Mouse (Mus musculus) heart, postnatal 4 days (tissue): ENCODE data around the gene Dvl1. TPM values are rescaled to one million over a fixed set of nuclear protein-coding genes. Genes with fewer than 3 reads are reported as not detected.
A peak's percentile ranks its signal among the peaks of the same experiment; 100 is the strongest.

ENCODE experiments used
- DNase-seq: peaks from one replicate; pipeline ENCODE4 v3.0.0; 2021
- total RNA-seq, 2 experiments: library from RNA; stranded (reverse); gene quantifications; 2 replicates each; pipeline ENCODE4 v1.2.3; 2021

Dvl1 gene
- total RNA-seq, 2 experiments from 2014 or later = 32.8 to 33.2 TPM

DNA sequence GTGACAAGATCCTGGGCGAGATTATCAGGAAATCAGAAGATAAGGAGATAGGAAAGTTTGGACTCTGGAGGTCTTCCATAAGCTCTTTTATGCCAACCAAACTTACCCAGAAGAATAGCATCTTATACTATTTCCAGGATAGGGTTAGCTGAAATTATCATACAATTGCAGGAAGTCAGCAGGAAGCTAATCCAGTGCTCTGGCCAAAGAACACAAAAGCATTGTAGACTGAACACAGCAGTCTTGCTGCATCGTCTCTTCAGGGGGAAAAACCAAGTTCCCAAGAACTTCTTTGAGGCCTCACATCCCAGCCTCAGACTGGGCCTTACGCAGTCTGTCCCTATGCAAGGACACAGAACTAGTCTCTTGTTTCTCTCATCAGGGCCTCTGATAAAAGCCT is 36.4 kb downstream of the Dvl1 start:
- DNase-seq = no peak

DNA sequence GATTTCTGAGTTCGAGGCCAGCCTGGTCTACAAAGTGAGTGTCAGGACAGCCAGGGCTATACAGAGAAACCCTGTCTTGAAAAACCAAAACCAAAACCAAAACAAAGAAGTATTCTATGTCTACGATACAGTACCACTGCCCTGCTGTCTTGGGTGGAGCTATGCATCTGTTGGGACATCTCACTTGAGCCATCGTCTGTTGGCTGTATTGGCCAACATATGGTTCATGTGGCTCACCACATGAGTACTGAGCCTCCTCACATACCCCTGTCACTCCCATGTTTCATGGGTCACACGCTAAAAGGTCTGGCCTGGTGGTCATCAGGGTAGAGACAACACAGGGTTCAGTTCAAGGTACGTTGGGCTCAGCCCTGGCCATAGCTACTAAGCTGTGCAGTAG is 39.1 kb downstream of the Dvl1 start:
- no peak for DNase-seq

DNA sequence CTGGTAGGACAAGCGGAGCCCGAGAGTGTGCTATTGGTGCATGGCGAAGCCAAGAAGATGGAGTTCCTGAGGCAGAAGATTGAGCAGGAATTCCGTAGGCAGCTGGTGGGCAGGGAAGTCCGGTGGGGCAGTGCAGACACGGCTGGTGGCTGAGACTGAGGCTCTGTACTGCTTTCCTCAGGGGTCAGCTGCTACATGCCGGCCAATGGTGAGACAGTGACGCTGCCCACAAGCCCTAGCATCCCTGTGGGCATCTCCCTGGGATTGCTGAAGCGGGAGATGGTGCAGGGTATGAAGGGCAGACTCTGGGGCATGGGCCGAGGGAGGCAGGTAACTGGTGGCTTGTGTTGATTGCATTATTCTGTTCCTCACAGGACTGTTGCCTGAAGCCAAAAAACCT is 40.5 kb downstream of the Dvl1 start:
- no peak for DNase-seq

DNA sequence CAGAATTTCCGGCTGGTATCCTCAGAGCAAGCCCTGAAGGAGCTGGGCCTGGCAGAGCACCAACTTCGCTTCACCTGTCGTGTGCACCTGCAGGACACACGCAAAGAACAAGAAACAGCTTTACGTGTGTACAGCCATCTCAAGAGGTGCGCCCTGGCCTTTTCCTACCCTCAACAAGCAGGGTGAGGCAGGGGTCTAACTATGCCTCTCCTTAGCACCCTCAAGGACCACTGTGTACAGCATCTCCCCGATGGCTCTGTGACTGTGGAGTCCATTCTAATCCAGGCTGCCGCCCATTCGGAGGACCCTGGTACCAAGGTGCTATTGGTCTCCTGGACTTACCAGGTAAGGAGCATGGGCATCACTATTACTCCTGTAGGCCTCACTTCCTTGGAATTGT is 41.0 kb downstream of the Dvl1 start:
- no peak for DNase-seq

DNA sequence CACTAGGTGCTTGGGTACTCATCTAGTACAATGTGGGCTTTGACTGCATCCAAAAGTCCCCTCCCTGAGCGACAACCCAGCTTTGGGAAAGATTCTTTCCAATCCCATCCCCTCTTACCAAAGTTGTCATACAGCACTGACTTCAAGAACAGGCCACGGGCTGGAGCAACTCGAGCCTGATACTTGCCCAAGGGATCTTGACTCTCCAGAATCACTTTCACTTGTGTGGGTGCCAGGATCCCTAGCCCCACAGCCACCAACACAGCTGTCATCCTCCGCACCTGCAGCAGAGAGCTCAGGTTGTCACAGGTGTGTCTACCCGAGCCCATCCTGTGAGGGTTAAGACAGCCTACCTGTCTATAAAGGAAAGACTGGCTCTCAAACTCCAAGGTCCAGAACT is 42.1 kb downstream of the Dvl1 start:
- no peak for DNase-seq

DNA sequence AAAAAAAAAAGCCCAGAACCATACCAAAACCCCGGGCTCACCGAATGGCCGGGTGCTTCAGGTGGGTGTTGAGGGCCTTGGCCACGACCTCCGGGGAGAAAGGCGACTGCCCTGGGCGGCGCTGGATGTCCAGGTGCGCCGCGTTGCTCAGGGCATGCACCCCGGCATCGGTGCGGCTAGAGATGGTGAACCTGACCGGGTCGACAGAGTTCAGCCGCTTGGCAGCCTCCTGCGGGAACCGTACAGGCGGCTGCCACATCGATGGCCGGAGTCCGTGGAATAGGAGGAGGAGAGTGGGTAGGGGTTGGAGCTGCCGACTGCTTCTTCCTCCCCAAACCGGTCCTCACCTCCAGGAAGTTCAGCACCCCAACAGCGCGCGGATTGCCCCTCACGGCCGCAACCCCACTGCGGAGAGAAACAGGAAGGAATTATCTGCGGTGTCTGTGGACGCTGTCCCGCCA is 43.8 kb downstream of the Dvl1 start:
- no peak for DNase-seq

DNA sequence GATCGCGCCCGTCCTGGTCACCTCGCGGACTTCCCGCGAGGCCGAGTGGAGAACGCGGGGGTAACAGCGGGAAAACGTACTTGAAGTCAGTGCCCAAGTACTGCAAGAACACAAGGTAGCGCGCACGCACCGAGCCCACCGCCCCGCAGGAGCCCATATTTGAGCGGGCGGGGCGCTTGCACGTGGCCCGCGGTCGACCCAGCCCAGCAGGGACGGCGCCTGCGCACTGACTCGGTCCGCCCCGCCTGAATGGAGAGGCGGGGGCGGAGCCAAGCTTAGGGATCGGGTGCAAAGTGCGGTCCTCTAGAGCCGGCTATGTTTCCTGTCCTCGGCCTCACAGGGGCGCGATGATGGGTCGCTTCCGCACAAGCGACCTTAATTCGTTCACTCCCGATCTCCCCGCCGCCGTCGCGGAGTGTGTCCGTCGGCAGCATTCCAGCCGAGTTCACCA is 44.4 kb downstream of the Dvl1 start, which contains the start of the genes Pusl1 and Acap3:
Gene Pusl1 (minus strand): TSS at position 231 of the 451 bp plus-strand sequence.
Gene Acap3 (plus strand): TSS at position 272 of the 451 bp plus-strand sequence.
- DNase-seq = peak; percentile 98

DNA sequence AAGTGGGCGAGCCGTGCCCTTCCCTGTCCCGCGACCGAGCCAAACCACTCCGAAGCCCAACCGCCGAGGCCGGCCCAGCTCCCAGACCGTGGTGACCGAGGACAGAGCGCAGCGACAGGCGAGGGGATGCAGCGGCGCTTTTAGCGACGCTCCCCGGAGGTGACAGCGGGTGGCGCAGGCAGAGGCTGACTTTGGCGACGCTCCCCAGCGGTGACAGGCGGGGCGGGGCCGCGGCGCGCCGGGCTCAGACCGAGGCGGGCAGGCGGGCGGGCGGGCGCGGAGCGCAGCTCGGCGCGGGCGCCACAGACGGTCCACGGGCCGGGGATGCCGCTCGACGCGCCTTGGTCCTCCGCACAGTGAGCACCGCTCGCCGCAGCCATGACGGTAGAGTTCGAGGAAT is 44.8 kb downstream of the Dvl1 start:
- DNase-seq = peak; percentile 90

DNA sequence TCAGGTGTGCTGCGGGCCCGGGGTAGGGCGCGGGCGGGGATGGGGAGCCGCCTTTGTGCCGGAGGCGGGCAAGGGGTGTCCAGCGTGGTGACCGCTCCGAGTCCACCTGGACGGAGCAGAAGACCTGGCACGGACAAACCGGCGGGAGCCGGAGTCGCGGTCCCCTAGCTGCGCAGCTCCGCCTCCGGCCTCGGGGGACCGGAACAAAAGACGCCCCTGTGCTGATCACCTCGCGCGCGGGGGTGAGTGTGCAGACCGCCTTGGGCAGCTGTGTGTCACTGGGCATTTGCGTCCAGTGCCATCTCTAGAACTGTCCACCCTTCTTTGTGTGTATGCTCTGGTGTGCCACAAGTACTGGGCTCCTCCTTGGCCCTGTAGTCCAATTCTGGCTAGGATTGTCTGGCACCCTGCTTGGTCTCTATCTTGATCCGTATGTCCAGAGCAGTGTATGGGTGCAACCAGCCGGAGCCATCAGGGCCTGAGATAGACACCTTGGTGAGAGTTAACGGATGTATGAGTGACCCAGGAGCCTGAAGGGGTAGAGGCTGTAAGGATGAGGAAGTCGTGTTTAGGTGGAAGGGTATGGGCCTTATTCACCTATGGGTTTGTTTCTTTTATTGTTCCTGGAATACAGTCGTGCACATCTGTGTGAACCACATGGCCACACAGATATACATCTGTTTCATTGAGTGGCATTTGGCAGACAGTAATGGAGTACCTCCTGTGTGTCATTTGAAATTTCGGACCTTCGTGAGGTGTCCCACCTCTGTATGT is 45.4 kb downstream of the Dvl1 start:
- peak; percentile 49 for DNase-seq

DNA sequence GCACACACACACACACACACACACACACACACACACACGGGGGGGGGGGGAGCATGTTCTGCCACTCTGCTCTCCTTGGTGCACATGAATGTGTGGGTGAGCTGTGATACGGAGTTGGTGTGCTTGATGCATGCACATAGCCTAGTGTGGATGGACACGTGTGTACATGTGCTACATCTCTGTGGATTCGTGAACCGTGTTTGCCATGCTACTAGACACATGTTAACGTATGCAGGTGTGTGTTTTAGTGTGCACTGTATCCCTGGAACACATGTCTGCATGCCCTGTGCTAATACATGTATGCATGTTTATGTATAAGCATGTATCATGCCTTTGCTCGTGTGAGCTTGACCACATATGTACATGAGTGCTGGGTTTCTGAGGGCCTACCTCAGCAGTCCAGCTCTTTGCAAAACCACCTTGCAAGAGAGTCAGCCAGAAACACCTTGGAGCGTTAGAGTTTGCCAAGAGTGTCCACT is 46.0 kb downstream of the Dvl1 start:
- DNase-seq = peak; percentile 3

DNA sequence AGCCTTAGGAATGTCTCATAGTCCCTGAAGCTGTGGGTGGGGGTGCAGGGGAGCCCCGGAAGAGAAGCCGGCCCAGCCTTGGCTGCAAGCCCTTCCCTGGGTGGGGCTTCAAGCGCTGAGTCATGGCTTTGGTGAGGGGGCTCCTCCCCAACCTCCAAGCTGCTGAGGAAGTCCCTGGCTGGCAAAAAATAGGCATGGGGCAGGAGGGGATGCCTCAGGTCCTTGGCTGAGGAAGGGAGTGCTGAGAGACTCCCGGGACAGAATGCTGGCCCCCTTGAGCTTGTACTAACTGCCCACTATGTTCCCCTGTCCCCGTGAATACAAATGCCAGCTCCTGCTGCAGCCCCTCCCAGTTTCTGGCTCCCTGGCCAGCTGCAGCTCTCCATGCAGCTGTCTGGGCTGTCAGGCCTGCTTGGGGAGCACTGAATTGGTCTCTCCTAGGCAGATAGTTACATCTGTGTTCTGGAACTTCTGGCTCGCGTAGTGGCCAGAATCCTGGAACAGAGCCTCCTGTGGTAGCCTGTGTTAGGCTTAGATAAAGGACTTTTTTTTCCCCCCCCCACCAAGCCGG is 47.2 kb downstream of the Dvl1 start:
- peak; percentile 74 for DNase-seq

DNA sequence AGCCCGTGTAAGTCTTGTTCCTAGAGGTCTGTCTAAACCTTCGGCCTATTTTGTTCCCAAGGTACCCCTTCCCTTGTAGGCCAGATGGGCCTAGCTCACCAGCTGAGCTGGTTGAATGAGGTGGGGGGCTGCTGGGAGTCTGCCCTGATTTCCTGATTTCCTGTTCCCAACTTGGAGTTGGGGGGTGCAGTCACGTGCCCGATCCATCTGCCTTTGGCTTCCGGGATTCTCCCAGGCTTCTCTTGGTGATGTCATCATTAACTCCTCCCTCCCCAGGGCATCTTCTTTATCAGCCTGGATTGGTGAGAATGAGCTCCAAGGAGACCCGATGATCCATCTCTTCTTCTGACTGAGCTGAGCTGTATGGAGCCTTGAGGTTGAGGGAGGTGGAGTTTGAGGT is 48.0 kb downstream of the Dvl1 start:
- peak; percentile 67 for DNase-seq

DNA sequence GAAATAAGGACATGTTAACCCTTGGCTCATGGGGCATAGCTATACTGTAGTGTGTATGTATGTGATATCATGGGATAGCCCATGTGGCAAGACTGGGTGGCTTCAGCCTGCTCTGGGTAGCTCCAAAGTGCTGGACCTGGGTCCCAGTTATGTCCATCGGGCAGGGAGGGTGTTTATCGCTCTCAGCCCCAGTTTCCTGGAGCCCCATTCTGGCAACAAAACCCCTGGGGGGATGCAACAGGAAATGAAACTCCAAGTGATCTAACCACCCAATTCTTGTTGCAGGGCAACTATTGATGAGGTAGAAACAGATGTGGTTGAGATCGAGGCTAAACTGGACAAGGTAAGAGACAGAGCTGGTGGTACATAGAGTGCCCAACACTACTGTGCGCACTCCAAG is 48.6 kb downstream of the Dvl1 start:
- DNase-seq = peak; percentile 5

DNA sequence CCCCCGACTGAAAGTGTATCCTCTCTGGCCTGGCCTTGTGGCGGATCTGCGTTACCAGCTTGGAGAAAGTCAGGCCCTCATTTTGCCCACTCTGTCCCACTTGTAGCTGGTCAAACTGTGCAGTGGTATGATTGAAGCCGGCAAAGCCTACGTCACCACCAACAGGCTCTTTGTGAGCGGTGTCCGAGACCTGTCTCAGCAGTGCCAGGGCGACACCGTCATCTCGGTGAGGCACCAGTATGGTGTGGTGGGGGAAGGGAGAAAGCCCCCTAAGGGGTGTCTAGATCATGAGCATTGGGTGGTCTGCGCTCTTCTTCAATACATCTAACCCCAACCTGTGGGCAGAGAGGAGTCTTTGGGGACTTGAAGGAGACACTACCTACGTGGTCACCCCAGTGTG is 49.3 kb downstream of the Dvl1 start:
- DNase-seq = peak; percentile 3

DNA sequence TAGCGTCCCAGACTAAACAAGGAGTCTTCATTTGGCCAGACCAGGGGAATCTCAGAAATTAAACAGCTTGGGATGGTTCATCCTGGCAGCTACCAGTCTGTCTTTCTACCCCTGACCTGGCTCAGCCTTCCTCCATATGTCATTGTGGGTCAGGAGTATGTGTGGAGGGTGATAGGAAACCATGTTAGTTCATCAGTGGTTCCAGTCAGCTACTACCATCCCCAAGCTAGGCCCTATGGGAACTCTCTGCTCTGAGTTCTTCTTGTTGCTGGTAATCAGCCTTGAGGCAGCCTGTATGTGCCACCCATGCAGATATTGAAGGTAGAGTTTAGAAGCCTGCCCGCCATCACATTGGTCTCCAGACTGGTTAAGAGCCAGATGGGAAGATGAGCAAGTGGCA is 51.1 kb downstream of the Dvl1 start:
- no peak for DNase-seq

DNA sequence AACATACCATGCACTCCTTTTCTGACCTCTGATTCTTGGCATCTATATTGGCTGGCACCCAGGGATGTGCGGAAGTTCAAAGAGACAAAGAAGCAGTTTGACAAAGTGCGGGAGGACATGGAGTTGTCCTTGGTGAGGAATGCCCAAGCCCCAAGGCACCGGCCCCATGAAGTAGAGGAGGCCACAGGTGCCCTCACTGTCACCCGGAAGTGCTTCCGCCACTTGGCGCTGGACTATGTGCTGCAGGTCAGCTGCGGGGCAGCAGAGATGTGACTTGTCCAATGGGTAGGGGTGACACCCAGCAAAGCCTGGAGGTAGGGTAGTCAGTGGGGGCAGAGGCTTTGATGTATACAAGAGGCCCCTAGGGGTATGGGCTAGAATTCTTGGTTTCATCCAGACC is 52.2 kb downstream of the Dvl1 start:
- DNase-seq = peak; percentile 4

DNA sequence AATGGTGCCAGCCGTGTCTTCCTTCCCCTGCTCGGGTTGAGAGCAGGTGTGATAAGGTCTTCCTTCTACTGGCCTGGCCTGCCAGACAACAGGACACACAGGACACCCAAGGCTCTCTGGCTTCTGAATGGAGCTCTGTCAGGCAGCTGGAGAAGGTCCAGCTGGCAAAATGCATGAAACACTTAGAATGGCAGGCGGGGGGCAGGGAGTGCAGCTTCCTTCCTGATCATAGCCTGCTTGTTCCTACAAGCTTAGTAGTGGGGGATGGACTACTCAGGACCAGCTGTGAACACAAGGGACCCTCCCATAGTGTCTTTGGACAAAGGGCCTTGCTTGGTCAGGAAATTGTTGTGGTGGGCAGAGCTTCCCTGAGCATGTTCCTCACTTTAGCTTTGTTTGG is 54.0 kb downstream of the Dvl1 start:
- DNase-seq = peak; percentile 61

DNA sequence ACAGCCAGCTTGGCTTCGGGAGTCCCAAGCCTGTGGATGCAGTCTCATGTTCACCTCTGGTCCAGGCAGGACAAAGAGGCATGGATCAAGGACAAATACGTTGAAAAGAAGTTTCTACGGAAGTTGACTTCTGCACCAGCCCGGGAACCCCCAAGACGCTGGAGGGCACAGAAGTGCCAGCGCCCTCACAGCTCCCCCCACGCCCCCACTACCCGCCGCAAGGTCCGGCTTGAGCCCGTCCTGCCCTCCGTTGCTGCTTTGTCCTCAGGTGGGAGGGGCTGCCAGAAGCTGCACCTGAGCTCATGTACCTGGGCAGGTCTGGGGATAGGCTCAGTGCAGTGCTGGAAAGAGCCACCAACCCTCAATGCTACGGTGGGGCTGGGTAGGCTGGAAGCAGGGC is 56.0 kb downstream of the Dvl1 start:
- DNase-seq = peak; percentile 3

DNA sequence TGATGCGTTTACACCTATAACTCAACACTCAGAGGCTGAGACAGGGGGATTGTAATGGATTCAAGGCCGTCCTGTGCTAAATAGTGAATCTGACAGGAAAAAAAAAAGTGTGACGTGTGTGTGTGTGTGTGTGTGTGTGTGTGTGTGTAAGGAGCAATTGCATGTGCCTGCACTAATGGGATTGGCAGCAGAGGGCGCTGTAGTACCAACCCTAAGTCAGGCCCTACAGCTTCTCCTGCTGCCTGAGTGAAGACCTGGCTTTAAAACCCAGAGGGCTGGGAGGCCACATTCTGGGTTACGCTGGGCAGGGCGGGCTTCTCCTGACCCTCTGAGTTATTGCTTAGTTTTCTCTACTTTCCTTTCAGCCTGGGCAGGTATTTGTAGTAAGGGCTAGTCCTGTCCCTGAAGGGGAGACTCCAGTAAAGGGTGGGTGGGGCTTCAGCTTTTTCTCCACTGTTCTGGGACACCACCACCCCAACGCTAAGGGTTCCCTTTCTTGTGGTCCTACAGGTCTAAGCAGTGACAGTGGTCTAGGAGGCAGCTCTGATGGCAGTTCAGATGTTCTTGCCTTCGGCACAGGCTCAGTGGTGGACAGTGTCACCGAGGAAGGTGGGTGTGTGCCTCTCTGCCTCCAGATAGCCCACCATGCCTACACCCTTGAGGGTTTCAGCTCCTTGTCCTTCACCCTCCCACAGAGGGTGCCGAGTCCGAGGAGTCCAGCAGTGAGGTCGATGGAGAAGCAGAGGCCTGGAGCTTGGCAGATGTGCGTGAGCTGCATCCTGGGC is 57.3 kb downstream of the Dvl1 start:
- DNase-seq = peak; percentile 21

DNA sequence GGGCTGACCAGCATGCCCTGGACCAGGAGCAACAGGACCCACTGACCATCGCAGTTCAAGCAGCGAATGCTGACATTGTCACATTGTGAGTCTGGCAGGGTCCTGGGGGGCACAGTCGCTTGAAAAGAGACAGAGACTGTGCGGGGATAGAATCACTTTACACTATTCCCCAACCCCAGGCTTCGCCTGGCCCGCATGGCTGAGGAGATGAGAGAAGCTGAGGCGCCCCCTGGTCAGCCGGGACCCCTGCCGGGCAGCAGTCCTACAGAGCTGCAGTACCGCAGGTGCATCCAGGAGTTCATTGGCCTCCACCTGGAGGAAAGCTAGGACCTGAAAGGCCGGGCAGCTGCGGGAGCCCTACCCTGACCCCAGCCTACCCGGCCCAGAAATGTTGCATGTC is 58.4 kb downstream of the Dvl1 start:
- peak; percentile 5 for DNase-seq

DNA sequence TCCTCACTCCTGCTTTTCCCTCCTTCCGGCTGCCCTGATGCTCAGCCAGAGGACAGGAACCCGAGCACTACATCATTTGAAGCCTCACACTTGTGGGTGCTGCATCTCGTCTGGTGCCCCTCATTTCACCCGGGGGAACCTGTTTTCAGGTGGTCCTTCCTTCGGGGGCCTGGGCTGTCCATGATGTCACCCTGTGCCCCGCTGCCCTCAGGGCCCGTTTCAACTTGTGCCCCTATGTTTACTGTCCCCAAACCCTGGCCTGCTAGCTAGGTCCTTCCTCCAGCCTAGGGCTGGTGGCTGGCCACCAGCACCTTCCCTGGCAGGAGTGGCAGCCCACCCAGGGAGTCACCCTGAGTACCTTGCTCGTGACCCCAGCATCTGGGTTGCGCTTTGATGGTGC is 58.9 kb downstream of the Dvl1 start:
- peak; percentile 3 for DNase-seq

DNA sequence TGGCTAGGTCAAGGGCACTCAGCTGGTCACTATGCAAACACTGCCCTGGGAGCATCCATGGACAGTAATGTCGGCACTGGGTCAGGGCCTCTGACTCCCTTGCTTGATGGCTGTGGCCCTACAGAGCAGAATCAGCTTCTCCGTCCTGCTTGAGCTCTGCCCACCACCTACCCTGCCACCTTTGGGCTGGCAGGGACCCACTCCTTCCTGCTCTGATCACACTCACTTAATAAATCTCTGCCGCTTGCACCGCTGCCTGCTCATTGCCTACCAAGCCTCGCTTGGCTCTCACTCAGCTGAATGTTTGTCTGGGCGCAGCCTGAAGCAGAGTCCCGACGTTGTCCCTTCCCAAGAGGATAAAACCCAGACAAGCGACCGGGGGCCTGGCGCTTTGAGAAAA is 59.8 kb downstream of the Dvl1 start:
- no peak for DNase-seq

DNA sequence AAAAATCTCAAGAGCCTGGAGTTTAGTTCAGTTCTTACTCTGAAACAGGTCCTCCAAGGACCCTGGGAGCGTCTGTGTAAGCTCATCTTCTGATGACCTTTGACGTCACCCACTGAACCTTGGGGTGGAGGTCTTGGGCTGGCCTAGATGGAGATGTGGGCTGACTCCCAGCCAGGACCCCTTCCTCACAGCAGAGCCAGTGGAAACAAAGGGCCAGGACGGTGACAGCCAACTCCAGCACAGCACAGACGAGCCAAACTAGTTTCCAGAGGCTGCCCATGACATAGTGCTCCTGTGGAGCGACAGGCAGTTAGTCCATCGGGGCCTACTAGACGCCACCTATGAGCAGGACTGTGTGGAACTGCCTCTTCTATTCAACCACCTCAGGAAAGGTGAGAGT is 61.1 kb downstream of the Dvl1 start:
- DNase-seq = peak; percentile 4
